ENCODE assay signal across 27 mouse cellular contexts in the genomic region with DNA sequence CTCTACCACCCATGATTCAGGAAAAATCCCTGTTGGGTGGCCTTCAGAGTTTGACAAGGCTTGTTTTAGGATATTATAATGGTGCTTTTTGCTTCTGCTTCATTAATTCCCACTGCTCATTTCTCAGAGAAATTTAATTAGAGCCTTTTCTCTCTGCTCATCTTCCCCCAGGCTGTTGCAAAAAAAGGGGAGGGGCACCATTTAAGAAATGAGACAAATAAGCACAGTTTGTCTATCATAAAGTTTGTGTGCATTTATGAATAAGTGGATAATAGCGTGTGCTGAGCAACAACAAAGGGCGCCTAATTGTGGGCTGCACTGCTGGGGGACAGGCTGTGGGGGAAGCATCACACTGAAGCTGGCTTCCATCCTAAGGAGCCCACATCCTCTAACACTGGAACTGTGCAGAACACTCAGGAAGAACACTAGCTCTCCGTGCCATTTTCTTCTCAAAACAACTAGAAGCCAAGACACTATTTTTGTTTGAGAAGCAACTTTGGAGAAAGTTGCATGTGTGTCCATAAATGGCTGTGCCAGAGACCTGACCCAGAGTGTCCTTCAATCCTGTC.
DNase-seq lines count a peak whose midpoint lies in the region; ATAC-seq and TF ChIP-seq lines count a peak whose summit lies in the region.
"Had no signal": no experiment of that assay in that cellular context is flagged by ENCODE, and none has a peak within 500 bp of the region (broad histone marks: within the 10 kb centered on the region; RNA-seq: fewer than 3 reads in every experiment).

No protein-coding gene starts in this region.

- H3K36me3 ChIP-seq in forebrain, embryonic 16.5 days (ENCODE audit: control insufficient read depth, insufficient read depth) = no peaks in the 10 kb centered on the region
- H3K36me3 ChIP-seq in forebrain, embryonic 15.5 days = no peaks in the 10 kb centered on the region
- H3K36me3 ChIP-seq in midbrain, postnatal 0 days (ENCODE audit: insufficient read depth, low read length) = no peaks in the 10 kb centered on the region
- H3K36me3 ChIP-seq in midbrain, embryonic 13.5 days = no peaks in the 10 kb centered on the region
- H3K36me3 ChIP-seq: embryonic facial prominence, embryonic 12.5 days; heart, embryonic 12.5 days; heart, embryonic 15.5 days; hindbrain, embryonic 10.5 days had no signal

- no peaks in the 10 kb centered on the region for H3K9me3 ChIP-seq in forebrain, embryonic 16.5 days (ENCODE audit: control insufficient read depth, low read length)
- no peaks in the 10 kb centered on the region for H3K9me3 ChIP-seq in forebrain, embryonic 15.5 days
- no peaks in the 10 kb centered on the region for H3K9me3 ChIP-seq in midbrain, postnatal 0 days (ENCODE audit: low read length)
- no peaks in the 10 kb centered on the region for H3K9me3 ChIP-seq in midbrain, embryonic 13.5 days
- H3K9me3 ChIP-seq: embryonic facial prominence, embryonic 12.5 days; forebrain, embryonic 13.5 days; heart, embryonic 15.5 days; hindbrain, embryonic 10.5 days had no signal

- no peak overlapping the region for H3K4me2 ChIP-seq in forebrain, embryonic 16.5 days (ENCODE audit: low read length)
- H3K4me2 ChIP-seq in forebrain, embryonic 15.5 days (replicated peaks) = no peak overlapping the region
- H3K4me2 ChIP-seq in midbrain, postnatal 0 days (ENCODE audit: low read depth, low read length, poor library complexity, severe bottlenecking) = no peak overlapping the region
- H3K4me2 ChIP-seq in midbrain, embryonic 13.5 days (replicated peaks) = no peak overlapping the region
- H3K4me2 ChIP-seq: embryonic facial prominence, embryonic 12.5 days; forebrain, embryonic 13.5 days; heart, embryonic 12.5 days; heart, embryonic 15.5 days; hindbrain, embryonic 14.5 days had no signal

- H3K4me1 ChIP-seq in forebrain, embryonic 16.5 days (replicated peaks; ENCODE audit: control insufficient read depth, insufficient read depth, low read length) = no peaks in the 10 kb centered on the region
- no peaks in the 10 kb centered on the region for H3K4me1 ChIP-seq in forebrain, embryonic 15.5 days
- H3K4me1 ChIP-seq in midbrain, postnatal 0 days (ENCODE audit: insufficient read depth, low read length) = no peaks in the 10 kb centered on the region
- H3K4me1 ChIP-seq in midbrain, embryonic 13.5 days (replicated peaks) = no peaks in the 10 kb centered on the region
- H3K4me1 ChIP-seq: embryonic facial prominence, embryonic 12.5 days; forebrain, embryonic 13.5 days; heart, embryonic 12.5 days; heart, embryonic 15.5 days; hindbrain, embryonic 10.5 days had no signal

- H3K27ac ChIP-seq in forebrain, embryonic 16.5 days (ENCODE audit: low read length) = no peak overlapping the region
- no peak overlapping the region for H3K27ac ChIP-seq in forebrain, embryonic 15.5 days (replicated peaks)
- no peak overlapping the region for H3K27ac ChIP-seq in midbrain, postnatal 0 days (ENCODE audit: low read depth, low read length)
- H3K27ac ChIP-seq in midbrain, embryonic 13.5 days = no peak overlapping the region
- H3K27ac ChIP-seq: embryonic facial prominence, embryonic 12.5 days; forebrain, embryonic 13.5 days; heart, embryonic 15.5 days; hindbrain, embryonic 10.5 days; hindbrain, embryonic 14.5 days had no signal

- ATAC-seq in forebrain, embryonic 16.5 days = peak; percentile 68; the same call in 1 of the 2 replicates
- no peak for ATAC-seq in forebrain, embryonic 15.5 days (replicated peaks)
- no peak for ATAC-seq in midbrain, postnatal 0 days (ENCODE audit: low FRiP score)
- ATAC-seq in midbrain, embryonic 13.5 days = no peak
- ATAC-seq: activated CD4-positive, CD25-positive, alpha-beta regulatory T cell, adult 4 months; CD4-positive, CD25-positive, alpha-beta regulatory T cell, adult 4 months; forebrain, embryonic 13.5 days had no signal

- no peak overlapping the region for H3K4me3 ChIP-seq in forebrain, embryonic 16.5 days (replicated peaks; ENCODE audit: low read length)
- no peak overlapping the region for H3K4me3 ChIP-seq in forebrain, embryonic 15.5 days
- H3K4me3 ChIP-seq in midbrain, postnatal 0 days (ENCODE audit: low read depth, low read length) = no peak overlapping the region
- no peak overlapping the region for H3K4me3 ChIP-seq in midbrain, embryonic 13.5 days (replicated peaks)
- H3K4me3 ChIP-seq: embryonic facial prominence, embryonic 12.5 days; erythroblast, embryonic 14.5 days; forebrain, embryonic 13.5 days; heart, embryonic 12.5 days; heart, embryonic 15.5 days; hindbrain, embryonic 10.5 days had no signal

- TF ChIP-seq POLR2A in brain, embryonic 14.5 days (IDR thresholded peaks at IDR 0.05; ENCODE audit: borderline replicate concordance, extremely low read depth, insufficient read depth, insufficient read length, poor library complexity, severe bottlenecking) = no peak

- no peaks in the 10 kb centered on the region for H3K27me3 ChIP-seq in forebrain, embryonic 16.5 days (replicated peaks; ENCODE audit: control insufficient read depth, insufficient read depth, low read length)
- no peaks in the 10 kb centered on the region for H3K27me3 ChIP-seq in forebrain, embryonic 15.5 days
- no peaks in the 10 kb centered on the region for H3K27me3 ChIP-seq in midbrain, postnatal 0 days (ENCODE audit: insufficient read depth, low read length)
- no peaks in the 10 kb centered on the region for H3K27me3 ChIP-seq in midbrain, embryonic 13.5 days
- H3K27me3 ChIP-seq: embryonic facial prominence, embryonic 12.5 days; forebrain, embryonic 13.5 days; heart, embryonic 12.5 days; heart, embryonic 15.5 days had no signal

- H3K9ac ChIP-seq in forebrain, embryonic 16.5 days (replicated peaks; ENCODE audit: low read depth, low read length) = no peak overlapping the region
- H3K9ac ChIP-seq in forebrain, embryonic 15.5 days (replicated peaks) = no peak overlapping the region
- no peak overlapping the region for H3K9ac ChIP-seq in midbrain, postnatal 0 days (replicated peaks; ENCODE audit: low read length, poor library complexity, severe bottlenecking)
- no peak overlapping the region for H3K9ac ChIP-seq in midbrain, embryonic 13.5 days (replicated peaks)
- H3K9ac ChIP-seq: embryonic facial prominence, embryonic 12.5 days; forebrain, embryonic 13.5 days; heart, embryonic 12.5 days; heart, embryonic 15.5 days; hindbrain, embryonic 14.5 days had no signal

- DNase-seq in midbrain, postnatal 0 days (ENCODE audit: low spot score) = peak; percentile 26
- DNase-seq in brain, embryonic 14.5 days (ENCODE audit: low read depth) = peak; percentile 51
- DNase-seq in cerebellum, adult 9-10 months = no peak
- no peak for DNase-seq in ovary, postnatal 14 days (ENCODE audit: low spot score)
- DNase-seq: adrenal gland, adult 8-10 months; adrenal gland, postnatal 25 days; cerebellum, adult 11 months; cerebellum, adult 8-10 months; cerebellum, postnatal 14 days; gastrocnemius, postnatal 25 days; heart, adult 18-20 months; heart, postnatal 10 days; heart, postnatal 36 days; kidney, adult 11 months; kidney, adult 8-10 months had no signal

- WGBS in forebrain, embryonic 16.5 days = 55% methylated on average over 3 of the region's 3 CpGs
- 53% methylated on average over 3 of the region's 3 CpGs for WGBS in forebrain, embryonic 15.5 days
- 82% methylated on average over 3 of the region's 3 CpGs for WGBS in midbrain, postnatal 0 days
- 81% methylated on average over 3 of the region's 3 CpGs for WGBS in midbrain, embryonic 13.5 days

- no peak for TF ChIP-seq CTCF in midbrain, postnatal 0 days (IDR thresholded peaks at IDR 0.05)
- no peak for TF ChIP-seq CTCF in brain, embryonic 14.5 days (IDR thresholded peaks at IDR 0.05; ENCODE audit: borderline replicate concordance, extremely low read depth, insufficient read depth, insufficient read length)

Comparison
In these comparisons a context has a peak if more than half of its experiments do, and no peak if none do; other contexts are left out.
1. DNase-seq: peak in midbrain, postnatal 0 days (single experiment) and brain, embryonic 14.5 days (single experiment); none in cerebellum, adult 9-10 months (single experiment) and ovary, postnatal 14 days (single experiment).